Mouse (Mus musculus) inflammation-experienced regulatory T-cells, adult 6 months (primary cell): ENCODE measurements around the gene Plxdc1. TPM values are rescaled to one million over a fixed set of nuclear protein-coding genes. Genes with fewer than 3 reads are reported as not detected.
A peak's percentile ranks its signal among the peaks of the same experiment; 100 is the strongest.

Experiments used
- ATAC-seq: one replicate; pipeline ENCODE4 v1.8.0; 2017
- polyA plus RNA-seq, 3 experiments: library from polyadenylated mRNA; unstranded; fragments of 100-300 nt; shearing (Covaris generic); gene quantifications; one replicate each; pipeline ENCODE4 v1.2.1; 2017

Gene Plxdc1
- polyA plus RNA-seq, 3 experiments from 2014 or later, result 1.1 to 8.5 (median 2.2) TPM

DNA sequence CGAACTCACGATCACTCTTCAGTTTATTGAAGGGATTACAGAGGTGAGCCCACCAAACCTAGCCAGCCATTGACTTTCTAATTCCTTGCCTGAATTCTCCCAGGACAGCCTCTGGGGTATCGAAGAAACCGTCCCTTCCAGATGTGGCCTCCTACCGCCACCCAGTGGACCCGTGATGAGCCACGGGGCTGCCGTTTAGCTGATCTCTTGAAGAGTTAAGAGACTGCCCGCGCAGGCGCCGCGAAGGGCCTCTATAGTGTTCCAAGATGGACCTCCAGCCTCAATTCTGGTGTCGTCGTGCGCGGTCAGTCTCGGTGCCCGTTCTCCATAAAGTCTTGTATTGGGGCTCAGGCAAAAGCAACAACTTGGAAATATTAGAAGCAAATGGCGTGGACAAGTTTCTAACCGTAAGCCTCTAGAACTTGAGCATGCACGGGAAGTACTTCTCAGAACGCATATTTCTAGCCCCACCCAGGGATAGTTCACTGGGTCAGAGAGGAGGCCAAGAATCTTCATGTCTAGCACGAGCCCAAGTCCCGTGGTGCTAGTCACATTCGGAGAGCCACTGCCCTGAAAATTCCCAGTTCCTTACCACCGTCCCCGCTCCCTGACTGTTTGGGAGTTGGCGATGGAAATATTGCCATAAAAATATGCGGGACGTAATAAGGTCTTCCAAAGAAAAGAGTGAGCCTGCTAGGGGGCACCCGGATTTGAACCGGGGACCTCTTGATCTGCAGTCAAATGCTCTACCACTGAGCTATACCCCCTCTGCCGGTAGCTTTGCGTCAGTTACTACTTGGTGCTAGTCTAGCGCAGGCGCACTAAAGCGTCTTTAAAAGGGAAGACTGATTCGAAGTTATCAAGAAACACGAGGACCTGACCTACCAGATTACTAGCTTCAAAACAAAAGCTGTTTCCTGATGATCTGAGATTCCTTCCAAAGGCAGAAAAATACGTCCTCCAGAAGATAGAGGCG, 1.6 kb upstream of the Plxdc1 start:
- ATAC-seq, result peak; percentile 66

DNA sequence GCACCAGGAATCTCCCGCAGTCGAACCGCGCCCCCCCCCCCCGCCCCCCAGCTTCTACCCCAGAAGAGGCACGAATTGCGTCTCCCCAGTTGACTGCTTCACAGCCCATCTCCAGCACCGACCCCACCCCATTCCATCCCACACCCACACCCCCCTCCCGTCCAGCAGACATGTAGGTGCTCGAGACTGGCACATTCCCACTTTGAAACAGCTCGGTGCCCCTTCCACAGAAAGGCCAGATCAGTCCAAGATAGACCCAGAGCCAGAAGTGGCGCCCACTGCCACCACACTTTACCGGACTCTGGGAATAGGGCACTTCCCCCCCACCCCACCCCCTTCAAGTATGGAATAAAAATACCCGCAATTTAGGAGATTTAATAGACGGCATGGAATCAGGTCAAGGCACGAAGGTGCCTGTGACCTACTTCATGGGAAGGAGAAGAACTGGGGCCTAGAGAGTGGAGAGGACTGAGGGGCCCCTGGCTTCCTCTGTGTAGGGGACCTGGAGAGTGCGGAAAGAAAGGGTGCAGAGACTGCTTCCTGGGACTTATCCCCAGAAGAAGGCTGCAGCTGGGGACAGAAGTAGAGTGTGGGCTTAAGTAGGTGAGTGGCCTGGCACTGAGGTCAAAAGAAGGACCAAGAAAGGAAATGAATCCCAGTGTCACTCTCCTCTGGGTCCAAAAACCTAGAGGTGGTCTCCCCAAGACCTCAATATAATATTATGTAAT, 658 bp upstream of the Plxdc1 start:
- no peak for ATAC-seq

DNA sequence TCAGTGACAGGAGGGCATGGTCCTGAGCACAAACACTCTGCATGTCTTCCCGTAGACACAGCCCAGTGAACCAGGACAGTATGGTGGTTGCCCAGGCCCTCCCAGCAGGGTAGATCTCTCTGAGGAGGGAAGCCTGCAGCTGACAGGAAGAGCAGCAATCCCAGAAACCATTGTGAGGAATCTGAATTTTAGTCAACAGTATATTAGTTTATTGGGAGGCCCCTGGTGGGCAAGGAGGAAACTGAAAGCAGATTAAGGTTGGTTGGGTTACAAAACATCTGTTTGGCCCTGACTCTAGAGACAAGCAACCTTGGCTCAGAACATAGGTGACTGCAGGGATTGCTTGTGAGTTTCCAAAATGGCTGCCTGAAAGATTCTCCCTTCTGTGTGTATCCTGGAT, 2.3 kb downstream of the Plxdc1 start:
- ATAC-seq, result no peak

DNA sequence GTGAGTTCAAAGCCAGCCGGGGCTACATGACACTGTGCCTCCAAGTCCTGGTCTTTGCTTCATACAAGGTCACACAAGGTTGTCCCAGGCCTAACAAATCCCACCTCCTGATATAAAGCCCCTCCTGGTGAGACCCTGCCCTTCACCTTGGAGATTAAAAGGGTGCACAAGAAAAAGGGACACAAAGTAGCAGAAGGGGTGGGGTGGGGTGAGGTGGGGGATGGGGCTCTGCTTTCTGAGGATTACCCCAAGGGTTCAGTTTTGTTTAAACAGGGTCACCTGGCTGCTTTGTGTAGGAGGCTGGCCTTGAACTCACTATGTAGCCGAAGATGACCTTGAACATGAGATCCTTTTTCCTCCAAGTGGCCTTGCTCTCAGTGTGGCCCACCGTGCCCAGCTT, 2.7 kb downstream of the Plxdc1 start:
- ATAC-seq, result no peak

DNA sequence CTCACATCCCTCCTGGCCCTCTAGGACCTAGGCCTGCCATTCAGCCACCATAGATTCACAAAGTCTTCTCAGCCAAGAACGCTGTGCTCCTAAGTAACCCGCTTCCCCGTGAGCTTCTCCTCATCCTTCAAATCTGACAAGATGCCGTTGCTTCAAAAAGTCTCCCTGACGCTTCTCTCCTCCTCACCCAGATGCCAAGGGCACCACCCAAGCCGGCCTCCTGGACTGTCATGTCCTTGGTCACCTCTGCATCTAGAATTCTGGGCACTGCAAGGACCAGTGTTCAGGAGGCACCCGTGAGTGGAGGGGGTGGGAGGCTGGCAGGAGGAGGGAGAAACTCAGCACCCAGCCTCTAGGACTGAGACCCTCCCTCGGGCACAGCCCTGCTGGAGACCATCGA, 3.5 kb downstream of the Plxdc1 start:
- ATAC-seq, result no peak

DNA sequence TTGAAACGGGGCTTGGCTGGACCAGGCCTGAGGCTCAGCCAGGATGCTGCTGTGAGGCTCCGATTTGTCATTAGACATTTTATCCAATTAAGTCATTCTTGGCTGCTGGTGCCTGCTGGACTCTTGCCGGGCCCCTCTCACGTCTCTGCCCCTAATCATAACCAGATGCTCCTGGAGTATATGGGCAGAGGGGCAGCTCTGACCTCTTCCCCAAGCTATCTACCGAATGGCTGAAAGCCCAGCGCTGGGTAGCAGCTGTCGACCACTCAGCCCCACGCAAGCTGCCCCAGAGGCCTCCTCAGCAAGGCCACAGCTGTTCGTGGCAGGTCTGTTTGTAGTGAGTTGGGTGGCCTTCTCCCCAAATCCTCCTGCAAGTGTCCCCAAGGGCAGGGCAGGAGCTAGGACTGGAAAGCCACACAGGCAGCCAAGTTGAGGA, 5.7 kb downstream of the Plxdc1 start:
- no peak for ATAC-seq

DNA sequence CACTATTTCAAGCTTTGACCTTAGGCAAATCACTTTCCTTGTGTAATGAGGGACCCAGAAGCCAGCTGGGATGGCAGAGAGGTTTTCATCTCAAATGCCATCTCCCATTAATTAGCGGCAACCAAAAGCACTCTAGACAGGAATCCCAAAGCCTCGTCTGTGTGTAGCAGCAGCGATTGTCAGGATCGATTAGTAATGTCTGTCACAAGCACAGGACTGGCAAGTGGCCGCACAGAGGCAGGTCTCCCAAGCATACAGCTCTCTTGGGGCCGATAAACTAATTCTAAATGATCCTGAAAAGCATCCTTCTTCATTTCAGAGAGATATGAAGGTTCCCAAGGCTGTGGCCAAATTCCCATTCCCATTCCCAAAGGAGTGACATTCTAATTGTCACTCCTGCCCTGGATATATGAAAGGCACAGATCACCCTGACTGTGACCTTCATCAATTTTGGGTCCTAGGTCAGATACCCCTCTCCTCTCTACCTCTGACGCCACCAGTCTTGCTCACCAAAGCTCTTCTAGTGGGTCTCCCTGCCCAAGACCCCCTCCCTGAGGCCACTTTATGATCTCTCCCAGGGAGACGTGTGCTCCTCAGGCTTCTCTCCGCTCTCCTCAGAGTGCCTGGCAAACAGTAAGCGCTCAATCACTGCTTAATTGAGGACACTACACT, 6.3 kb downstream of the Plxdc1 start:
- no peak for ATAC-seq

DNA sequence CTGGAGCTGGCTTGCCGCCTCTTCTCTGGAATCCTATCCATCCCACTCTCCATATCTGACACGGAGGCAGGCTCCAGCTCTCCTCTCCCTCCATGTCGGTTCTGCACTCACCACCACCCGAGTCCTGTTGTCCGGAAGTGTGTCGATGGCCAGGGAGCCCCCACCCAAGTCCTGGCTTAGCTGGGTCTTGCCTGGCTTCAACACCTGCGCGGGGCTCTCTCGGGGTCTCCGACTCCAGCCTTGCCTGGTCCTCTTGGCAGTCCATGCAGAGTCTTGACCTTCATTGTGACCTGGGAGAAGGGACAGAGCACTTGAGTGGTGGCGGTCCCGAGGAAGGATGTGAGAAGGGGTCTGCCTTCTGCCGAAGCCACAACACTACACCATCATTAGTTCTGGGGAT, 7.9 kb downstream of the Plxdc1 start:
- ATAC-seq, result no peak

DNA sequence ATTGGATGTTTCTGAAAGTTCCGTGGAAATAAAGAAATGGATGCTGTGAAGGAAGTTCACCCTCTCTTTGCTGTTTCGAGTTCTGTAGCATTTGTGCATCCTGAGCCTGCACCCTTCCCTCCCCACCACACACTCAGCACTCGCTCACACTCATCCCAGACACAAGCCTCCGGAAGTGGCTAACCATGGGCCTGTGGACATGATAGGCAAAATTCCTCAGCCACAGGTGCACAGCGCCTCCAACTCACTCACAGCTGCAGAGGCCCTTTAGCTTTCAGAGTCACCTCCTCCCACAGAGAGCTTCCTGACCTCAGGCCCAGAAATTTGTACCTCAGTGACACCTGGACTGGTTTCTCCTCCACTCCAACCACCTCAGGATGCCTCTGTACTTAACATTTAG, 8.4 kb downstream of the Plxdc1 start:
- no peak for ATAC-seq

DNA sequence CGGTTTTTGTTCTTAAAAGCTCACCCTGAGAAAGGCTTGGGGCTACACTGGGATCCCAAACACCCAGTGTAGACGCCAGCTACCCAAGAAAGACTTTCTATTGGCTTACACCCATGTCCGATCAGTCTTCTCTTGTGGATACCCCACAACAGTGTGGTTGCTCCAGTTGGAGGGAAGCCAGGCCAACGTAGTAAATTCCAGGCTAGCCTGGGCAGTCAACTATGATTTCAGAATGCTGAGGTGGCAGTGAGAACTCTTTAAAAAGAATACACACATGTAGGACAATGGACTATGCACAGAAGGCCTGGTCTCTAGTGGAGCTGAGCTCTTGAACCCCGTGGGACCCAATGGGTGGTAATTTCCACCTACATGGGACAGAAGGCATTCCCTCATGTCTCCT, 11.5 kb downstream of the Plxdc1 start:
- ATAC-seq, result no peak

DNA sequence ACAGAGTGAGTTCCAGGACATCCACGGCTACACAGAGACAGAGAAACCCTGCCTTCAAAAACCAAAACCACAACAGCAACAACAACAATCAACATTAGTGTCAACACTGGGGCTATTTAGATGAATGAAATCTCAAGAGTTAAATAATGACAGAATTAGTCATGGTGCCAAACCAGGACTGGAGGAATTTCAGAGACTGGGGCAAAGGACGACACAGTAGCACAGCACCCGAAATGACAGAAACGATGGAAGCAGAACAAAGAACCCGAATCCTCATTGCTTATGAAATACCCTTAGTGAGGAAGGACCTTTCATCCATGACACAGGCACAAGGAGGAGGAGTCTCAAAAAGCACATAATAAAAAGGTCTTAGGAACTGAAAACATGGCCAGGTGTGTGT, 12.1 kb downstream of the Plxdc1 start:
- ATAC-seq, result no peak

DNA sequence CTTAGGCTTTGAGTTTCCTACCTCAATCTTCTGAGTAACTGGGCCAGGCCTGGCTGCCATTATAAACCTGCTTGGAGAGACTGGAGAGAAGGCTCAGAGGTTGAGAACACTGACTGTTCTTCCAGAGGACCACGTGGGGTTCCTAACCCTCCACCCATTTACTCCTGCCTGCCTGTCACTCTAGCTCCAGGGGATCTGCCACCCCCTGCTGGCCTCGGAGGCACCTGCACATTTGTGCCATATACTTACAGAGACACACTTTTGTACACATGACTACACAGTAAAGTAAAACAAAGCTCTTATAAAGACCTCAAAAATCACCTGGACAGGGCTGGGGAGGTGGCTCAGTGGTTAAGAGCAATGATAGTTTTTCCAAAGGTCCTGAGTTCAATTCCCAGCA, 13.8 kb downstream of the Plxdc1 start:
- ATAC-seq, result no peak

DNA sequence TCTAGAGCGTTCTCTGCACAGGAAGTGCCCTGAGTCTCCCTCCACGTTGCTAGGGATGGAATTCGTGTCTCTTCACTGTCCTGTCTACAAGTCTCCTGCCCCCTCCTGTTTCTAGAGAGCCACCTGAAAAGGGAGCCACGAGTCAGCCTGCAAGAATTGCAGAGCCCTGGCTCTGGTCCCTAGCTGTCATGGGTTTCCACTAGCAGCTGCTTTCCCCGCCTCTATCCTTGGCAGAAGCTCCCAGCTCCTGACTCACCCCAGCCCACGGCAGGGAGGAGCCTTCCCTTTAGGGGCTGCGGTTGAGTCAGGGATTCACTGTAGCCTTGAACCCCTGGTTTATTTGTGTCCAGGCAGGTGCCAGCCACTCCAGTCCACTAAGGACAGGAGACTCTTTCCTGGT, 15.0 kb downstream of the Plxdc1 start:
- no peak for ATAC-seq

DNA sequence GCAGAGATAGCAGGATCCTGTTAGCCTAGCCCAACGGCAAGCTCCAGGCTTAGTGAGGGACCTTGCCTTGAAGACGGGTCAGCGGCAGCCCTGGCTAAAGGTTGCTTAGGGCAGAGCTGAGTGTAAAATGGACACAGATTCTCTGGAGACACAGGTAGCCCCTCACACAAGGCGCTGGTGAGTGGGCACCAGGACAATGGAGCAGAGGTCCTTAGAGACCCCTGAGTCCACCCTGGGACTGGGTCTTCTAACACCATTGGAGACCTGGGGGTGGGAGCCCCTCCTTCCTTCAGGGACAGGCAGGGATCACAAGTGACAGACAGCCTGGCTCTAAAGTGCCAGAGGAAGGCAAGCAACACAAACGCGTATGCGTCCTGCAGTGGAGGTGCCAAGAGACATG, 15.5 kb downstream of the Plxdc1 start:
- ATAC-seq, result no peak

DNA sequence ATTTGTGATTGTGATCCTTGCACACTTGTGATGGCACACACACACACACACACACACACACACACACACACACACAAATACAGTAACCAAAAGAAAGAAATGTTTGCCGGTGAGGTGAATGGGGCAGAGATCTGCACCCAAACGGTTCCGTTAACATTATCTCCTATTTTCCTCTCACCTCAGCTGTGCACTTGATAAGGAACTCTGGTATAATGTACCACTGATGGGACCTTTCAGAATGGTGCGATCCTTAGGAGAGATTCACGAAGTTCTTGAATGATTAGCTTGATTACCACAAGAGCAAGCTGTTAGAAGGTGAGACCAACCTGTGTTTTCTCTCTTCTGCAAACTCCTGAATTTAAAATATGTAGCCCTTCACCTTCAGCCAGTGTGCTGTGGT, 17.9 kb downstream of the Plxdc1 start:
- no peak for ATAC-seq

DNA sequence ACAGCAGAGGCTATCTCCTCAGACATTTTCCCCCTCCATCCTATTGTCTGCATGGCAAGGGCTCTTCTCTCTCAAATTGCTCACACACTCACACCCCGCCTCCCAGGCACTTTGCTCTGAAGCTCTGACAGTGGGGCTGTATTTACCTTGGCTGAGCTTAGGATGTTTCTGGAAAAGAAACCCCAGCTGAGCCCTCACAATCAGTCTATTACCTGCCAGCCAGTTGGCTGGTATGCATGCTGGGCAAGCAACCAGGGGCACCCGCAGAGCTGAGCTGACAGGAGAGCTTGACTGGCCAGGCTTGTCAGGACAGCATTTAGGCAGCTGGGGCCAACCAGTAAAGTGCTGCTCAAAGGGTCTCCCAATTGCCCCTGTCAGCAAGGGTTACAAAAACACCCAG, 19.1 kb downstream of the Plxdc1 start:
- ATAC-seq, result no peak

DNA sequence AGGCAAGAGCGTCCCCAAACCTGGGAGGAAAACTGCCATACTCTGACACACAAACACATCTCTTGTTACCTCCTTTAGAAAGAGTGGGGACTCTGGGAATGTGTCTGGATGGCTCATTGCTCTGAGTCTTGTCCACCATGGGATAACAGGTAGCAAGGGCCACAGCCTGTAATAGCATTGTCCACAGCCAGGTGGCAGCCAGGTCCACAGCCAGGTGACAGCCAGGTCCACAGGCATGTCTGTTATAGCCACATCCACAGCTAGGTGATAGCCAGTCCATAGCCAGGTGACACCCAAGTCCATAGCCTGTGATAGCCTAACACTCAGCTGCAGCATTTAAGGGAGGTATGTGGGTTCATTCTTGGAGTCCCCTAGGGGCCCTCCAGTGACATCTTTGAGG, 25.3 kb downstream of the Plxdc1 start:
- ATAC-seq, result no peak

DNA sequence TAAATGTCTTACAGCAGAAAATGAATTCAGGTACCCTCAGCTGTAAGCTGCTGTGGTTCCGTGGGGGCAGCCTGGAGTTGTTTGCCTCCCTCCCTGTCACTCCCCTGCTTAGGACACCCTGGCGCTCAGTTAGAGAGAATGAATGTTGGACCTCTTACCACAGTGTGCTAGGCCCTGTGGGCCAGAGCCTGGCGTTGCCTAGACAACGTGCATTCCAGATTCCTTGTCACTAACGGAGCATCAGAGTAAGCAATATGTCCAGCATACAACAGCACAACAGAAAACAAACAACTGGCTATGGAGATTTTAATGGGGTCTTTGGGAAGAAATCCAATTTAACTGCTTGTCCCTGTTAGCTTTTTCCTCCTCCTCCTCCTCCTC, 27.0 kb downstream of the Plxdc1 start:
- ATAC-seq, result no peak

DNA sequence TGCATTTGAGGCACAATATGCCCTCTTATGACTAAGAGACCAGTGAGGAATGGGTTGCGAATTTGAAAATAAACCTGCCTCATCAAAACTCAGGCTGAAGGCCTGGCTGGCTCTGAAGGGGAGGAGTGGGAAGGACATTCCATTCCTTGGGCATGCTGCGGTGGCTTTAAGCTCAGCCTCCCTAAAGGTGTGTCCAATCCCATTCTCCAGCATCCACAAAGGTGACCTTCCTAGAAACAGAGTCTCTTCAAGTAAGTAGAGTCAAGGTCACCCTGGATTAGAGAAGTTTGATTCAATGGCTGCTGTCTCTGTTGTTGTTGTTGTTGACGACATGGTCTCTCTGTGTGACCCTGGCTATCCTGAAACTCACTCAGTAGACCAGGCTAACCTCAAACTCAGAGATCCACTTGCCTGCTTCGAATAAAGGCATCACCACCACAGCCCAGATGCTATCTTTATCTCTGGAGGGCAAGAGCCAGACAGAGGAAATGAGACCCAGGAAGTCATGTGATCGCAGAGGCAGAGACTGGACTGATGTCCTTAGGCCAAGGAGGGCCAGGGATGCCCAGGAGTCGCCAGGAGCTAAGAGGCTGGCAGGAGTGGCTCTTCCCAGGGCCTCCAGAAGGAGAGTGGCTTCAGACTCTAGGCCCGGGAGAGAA, 27.5 kb downstream of the Plxdc1 start:
- no peak for ATAC-seq

DNA sequence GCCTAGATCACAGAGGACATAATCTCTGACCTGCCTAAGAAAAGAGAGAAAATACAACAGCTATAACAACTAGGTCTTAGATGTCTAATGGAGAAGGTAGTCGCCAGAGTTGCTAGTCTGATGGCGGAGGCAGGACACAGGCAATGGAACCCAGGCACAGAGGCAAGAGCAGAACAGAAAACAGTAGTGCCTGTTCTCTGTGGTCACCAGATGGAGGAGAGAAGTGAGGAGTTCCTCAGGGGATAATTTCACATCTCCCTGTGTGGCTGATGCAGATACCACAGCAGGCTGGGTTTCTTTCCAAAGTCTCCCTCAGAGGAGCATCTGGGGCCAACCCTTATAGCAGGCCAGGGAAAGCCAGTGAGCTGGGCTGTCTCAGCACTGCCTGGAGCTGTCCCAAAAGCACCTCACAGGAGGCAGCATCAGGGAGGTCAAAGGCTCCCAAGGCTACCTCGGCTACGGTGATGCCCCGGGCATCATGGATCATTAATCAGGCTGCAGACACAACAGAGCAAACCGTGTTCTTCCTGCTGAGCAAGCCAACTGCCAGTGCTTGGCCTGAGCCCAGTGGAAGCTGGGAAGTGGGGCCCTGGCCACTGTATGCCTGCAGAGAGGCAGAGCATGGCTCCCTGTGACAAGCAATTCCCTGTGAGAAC, 29.2 kb downstream of the Plxdc1 start:
- no peak for ATAC-seq

DNA sequence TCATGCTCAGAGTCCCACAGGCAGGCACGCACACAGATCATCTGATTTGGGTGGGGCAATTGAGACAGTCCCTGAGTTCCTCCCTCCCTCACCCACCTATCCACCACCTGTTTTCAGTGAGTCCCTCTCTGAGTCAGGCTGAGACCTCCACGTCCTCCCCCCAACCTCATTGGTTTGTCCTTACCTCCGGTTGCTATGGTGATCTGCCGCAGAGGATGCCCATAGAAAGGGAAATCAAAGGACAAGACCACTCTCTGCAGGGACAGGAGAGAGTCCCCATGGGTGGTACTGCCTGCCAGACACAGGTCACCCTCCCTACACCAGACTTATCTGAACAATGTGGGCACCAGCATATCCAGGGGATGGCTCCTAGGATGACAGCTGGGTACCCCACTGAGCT, 30.3 kb downstream of the Plxdc1 start:
- no peak for ATAC-seq

DNA sequence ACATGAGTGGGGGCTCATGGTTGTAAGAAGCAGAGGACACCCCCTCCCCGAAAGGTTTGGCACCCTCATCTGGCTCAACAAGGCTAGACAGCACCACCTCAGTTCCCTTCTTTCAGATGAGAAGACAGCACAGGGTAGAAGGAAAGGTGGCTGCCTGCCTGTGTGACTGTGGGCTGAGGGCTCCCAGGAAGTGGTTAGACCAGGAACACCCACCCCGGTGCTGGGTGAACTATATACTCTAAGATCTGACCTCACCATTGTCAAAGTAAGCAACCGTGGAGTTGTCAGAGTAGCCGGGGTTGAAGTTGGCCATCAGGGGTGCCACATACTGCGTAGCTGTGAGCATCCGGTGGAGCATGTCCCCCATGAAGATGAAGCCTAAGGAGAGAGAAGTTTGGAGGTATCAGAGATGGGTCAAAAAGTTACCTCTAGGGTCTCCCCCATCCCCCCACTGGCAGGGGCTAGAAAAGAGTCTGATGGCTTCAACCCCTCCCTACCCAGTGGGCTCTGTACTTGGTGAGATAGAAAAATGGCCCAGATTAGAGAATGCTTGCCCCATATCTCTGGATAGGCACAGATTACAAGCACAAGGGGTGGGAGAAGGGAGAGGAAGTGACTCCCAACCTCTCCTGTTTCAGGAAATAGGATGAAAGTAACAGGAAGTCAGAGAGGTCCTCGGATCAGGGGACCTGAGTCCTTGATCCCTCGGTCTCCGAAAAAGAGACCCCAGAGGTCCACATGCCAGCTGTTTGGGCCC, 30.9 kb downstream of the Plxdc1 start:
- ATAC-seq, result peak; percentile 81
